Mouse (Mus musculus) liver, adult (tissue): ENCODE results near the gene Qars.

Source experiments
- GATA4 ChIP-seq: IDR thresholded peaks from 2 replicates; pipeline ENCODE4 v1.6.1; 2014; ENCODE audit warnings: mild to moderate bottlenecking, low read length; ENCODE audit not compliant: insufficient replicate concordance

Gene Qars

DNA sequence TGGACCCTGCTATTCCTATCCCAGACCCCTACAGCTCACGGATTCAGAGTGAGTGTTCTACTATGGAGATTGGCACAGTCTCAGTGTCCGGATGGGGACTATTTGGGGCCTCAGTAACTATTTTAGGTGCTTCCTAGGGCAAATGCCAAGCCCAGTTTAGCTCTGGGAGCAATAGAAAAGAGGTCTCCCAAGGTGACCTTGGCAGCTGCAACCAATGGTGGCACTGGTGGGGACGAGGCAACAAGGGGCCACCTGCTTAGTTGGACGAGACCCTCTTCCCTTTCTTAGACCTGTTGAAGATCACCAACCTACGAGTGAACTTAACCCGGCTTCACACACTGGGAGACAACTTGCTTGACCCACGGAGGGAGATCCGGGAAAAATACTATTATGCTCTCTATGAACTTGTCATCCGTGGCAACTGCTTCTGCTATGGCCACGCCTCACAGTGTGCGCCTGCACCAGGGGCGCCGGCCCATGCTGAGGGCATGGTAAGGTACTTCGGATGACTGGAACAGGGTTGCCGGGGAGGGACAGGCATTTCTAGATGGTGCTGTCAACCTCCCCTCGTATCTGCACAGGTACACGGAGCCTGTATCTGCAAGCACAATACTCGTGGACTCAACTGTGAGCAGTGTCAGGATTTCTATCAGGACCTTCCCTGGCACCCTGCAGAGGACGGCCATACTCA, 25.8 kb upstream of the Qars start:
- no peak for TF ChIP-seq GATA4

DNA sequence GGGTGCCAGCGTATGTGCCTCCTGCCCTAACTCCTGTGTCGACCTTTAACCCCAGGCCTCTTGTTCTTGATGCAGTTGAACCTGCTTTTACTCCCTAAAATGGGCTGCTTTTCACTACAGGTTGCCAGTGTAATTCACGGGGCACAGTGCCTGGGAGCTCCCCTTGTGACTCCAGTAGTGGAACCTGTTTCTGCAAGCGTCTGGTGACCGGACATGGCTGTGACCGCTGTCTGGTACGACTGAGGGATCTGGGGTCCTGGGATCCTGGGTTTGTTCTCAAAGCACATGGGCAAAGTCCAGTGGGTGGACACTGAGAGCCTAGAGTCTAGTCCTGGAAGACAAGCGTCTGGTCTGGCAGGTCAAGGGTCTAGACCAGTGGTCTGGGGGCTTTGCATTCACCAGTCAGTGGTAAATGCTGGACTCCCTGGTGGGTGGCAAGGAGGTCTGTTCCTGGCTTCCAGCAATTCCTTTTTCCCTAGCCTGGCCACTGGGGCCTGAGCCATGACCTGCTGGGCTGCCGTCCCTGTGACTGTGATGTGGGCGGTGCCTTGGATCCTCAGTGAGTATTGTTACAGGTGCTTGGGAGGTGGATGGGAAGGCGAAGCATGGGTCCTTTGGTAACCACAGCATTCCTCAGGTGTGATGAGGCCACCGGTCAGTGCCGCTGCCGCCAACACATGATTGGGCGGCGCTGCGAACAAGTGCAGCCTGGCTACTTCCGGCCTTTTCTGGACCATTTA, 24.3 kb upstream of the Qars start:
- TF ChIP-seq GATA4, result no peak

DNA sequence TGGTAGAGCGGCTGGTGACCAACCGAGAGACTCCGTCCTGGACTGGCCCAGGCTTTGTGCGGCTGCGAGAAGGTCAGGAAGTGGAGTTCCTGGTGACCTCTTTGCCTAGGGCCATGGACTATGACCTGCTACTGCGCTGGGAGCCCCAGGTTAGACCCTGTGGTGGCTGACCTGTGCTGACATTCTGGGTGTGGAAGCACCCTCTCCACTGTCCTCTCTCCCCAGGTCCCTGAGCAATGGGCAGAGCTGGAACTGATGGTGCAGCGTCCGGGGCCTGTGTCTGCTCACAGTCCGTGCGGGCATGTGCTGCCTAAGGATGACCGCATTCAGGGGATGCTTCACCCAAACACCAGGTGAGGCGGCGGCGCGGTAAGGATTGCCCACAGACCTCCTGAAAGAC, 23.5 kb upstream of the Qars start:
- TF ChIP-seq GATA4, result no peak

DNA sequence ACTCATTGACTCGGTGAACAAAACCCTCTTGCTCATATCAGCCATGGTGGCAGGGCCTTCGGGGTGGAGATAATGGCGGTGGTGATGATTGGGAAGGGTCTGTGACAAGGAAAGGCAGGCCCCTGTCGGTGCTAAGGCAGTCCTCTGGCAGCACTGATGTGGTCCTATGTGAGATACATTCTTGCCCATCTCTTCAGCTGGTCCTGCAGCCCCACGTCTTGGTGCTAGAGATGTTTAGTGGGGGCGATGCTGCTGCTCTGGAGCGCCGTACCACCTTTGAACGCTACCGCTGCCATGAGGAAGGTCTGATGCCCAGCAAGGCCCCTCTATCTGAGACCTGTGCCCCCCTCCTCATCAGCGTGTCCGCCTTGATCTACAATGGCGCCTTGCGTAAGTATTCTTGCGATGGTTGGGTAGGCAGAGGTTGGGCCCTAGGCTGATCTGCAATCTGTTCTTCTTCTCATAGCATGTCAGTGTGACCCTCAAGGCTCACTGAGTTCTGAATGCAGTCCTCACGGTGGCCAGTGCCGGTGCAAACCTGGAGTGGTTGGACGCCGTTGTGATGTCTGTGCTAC, 22.1 kb upstream of the Qars start:
- TF ChIP-seq GATA4, result no peak

DNA sequence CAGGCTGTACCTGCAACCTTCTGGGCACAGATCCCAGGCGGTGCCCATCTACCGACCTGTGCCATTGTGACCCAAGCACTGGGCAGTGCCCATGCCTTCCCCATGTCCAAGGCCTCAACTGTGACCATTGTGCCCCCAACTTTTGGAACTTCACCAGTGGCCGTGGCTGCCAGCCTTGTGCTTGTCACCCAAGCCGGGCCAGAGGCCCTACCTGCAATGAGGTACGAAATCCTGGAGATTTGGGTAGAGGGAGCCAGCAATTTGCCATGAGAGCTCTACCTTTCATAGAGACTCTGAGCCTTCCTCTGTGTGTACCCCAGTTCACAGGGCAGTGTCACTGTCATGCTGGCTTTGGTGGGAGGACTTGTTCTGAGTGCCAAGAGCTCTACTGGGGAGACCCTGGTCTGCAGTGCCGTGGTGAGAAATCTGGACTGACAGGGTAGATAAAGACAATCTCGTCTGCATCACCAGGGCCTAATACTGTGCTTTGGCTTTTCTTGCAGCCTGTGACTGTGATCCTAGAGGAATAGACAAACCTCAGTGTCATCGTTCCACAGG, 20.5 kb upstream of the Qars start:
- no peak for TF ChIP-seq GATA4

DNA sequence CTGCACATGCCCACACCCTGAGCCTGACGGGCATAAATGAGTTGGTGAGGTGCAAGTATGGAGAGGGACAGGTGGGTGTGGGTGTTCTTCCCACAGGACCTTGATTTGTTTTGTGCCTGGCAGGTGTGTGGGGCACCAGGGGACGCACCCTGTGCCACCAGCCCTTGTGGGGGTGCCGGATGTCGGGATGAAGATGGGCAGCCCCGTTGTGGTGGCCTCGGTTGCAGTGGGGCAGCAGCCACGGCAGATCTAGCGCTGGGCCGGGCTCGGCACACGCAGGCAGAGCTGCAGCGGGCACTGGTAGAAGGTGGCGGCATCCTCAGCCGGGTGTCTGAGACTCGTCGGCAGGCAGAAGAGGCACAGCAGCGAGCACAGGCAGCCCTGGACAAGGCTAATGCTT, 19.1 kb upstream of the Qars start:
- no peak for TF ChIP-seq GATA4

DNA sequence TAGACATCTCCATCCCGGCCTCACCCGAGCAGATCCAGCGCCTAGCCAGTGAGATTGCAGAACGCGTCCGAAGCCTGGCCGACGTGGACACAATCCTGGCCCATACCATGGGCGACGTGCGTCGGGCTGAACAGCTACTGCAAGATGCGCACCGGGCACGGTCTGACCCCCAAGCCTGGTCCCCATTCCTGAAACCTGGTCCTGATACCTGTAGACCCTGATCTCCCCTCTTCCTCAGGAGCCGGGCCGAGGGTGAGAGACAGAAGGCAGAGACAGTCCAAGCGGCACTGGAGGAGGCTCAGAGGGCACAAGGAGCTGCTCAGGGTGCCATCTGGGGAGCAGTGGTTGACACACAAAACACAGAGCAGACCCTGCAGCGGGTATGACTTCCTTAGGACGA, 18.3 kb upstream of the Qars start:
- no peak for TF ChIP-seq GATA4

DNA sequence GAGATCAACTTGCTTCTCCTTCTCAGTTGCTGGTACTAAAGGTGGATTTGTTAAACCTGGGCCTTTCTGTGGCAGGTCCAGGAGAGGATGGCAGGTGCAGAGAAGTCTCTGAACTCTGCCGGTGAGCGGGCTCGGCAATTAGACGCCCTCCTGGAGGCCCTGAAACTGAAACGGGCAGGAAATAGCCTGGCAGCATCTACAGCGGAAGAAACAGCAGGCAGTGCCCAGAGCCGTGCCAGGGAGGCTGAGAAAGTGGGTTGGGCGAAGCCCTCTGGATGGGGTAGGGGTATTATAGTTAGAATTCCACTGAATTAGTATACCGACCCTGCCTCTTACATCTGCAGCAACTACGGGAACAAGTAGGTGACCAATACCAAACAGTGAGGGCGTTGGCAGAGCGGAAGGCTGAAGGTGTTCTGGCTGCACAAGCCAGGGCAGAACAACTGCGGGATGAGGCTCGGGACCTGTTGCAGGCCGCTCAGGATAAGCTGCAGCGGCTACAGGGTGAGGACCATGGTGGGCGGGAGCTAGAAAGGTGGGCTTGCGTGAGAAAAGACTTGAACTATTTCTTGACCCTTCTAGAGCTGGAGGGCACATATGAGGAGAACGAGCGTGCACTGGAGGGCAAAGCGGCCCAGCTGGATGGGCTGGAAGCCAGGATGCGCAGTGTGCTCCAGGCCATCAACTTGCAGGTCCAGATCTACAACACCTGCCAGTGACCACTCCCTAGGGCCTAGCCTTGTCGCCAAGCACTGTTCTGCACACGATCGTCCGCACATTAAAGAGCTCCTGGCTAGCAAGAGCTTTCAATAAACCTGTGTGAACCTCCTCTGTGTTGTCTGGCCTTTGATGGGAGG, 17.6 kb upstream of the Qars start:
- TF ChIP-seq GATA4, result no peak

DNA sequence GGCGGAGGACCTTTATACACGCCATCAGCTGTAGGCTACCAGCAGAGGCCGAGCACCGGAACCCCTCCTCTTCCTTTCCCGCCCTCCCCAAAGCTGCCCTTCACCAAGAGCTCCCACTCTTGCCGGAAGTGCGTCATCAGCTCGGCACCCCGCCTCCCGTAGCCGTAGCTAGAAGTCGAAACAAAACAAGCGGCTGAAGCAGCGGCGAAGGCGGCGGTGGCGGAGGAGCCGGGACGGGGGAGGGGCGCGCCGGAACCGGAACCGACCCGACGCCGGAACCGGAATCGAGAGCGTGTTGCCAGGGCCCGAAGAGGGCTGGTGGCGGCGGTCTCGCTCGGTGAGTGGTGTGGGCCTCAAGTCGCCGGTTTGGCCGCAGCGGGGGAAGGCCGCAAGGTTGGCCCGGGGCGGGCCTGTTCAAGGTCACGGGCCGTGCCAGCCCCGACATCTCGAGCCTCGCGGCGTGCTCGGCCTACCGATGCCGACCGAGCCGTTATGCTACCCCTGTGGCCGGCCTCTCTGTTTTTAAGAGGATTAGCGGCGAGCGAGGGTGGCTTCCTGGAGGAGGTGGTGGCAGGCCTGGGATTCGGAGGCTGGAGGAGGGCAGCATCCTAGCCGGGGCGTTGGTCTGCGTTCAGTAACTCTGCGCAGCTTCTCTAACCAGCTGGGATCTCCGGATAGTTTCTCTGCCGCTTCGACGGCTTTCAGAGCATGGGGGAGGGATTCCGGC, 16.8 kb upstream of the Qars start, which contains the start of gene Usp19:
Usp19 (plus strand) TSS at position 44 of the 727 bp plus-strand sequence.
- no peak for TF ChIP-seq GATA4

DNA sequence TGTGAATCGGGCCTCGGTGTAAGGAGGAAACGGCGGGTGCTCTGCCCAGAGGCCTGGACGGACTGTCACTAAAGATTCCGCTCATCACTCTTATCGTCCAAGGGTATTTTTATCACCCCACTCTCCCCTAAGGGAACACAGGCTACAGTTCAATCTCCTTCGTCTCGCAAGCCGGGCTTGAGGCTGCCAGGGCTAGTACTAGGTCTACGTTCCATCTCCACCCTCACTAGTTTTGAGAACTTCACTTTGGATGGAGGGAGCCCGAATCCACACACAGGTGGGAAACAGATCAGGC, 16.3 kb upstream of the Qars start:
- no peak for TF ChIP-seq GATA4

DNA sequence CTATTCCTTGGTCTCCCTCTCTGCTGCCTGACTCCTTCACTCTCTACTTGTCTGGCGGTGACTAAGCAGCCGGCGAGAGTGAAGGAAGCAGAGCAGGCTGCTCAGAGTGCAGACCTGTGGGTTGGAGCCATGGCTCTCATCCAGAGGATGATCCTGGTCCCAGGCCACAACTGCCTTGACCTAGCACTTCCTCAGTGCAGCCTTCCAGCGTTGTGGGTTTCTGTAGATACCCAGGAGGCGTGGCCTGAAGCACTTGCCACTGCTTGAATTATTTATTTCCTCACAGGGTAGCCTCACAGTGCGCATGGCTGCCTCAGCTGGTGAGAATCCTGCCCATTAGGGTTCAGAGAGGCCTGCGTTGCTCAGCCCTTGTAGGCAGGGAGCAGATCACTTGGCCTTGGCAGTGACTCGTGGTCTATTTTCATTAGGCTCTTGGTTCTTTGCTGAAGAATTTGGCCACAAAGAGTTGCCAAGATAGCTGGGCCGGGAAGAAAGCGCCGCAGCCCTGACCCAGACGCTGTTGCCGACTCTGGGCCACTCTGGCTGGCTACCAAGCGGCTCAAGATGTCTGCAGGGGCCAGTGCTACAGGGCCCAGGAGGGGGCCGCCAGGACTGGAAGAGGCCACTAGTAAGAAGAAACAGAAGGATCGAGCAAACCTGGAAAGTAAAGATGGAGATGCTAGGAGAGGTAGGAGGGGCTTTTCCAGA, 15.3 kb upstream of the Qars start:
- no peak for TF ChIP-seq GATA4

DNA sequence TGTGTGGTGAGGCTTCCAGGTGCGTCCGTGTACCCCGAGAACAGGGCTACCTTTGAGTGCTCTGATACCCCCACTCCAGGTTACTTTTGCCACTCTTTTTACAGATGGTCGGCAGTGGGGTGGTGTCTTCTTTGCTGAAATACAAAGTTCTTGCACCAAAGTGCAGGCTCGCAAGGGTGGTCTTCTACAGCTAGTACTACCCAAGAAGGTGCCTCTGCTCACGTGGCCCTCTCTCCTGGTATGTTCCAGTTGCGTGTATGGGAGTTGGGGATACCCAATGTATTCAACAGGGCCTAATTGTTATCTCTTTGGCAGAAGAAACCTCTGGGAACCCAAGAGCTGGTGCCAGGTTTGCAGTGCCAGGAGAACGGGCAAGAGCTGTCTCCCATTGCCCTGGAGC, 14.3 kb upstream of the Qars start:
- no peak for TF ChIP-seq GATA4

DNA sequence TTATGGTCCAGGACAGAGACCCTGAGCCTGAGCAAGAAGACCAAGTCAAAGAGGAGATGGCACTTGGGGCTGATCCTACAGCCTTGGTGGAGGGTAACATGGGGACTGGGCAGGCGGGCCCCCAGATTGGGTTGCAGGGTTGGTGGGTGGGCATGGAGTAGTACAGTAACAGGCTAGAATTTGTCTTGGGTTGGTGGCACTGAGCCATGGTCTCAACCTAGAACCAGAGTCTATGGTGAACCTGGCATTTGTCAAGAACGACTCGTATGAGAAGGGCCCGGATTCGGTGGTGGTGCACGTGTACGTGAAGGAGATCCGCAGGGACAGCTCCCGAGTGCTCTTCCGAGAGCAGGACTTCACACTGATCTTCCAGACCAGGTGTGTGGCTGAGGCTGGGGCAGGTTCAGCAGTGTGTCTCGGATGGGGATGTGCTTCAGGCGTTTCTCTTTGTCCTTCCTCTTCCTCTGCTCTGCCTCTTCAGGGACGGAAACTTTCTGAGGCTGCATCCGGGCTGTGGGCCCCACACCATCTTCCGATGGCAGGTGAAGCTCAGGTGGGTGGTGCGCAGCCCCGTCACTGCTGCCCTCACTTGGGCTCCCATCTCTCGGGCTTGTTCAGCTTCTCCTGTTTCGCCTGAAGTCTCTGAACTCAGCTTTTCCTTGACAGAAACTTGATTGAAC, 13.2 kb upstream of the Qars start:
- no peak for TF ChIP-seq GATA4

DNA sequence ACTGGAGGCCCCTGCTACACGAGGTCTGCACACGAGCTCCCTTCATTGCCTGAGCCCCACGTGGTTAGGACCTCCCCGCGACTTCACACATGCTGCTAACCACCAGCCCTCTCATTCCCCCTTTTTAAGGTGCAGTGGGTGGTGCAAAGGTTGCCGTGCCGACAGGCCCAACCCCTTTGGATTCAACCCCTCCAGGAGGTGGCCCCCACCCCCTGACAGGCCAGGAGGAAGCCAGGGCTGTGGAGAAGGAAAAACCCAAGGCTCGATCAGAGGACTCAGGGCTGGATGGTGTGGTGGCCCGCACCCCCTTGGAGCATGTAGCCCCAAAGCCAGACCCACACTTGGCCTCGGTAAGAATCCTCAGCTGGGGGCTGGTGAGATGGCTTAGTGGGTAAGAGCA, 12.6 kb upstream of the Qars start:
- no peak for TF ChIP-seq GATA4
